ENCODE assay signal across 15 mouse cellular contexts in the genomic region with DNA sequence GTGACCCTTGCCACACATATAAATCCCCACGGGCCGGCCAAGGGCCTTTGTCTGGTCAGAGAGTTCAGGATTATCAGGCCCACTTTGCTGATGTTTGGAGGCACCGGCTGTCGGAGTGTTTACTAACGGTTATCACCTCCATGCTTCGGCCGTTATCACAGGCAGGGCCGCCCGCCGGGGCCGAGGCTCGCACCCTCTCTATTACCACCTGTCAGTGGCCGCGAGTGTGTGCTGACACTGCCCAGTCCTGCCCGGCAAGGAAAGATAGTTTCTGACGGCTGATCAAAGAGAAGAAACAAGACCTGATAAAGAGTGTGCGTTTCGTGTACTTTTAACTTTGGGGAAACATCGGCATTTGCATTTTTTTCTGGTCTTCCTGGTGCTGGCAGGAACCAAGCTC. TPM values are rescaled to one million over a fixed set of nuclear protein-coding genes. Genes with fewer than 3 reads are reported as not detected.
A peak's percentile ranks its signal among the peaks of the same experiment; 100 is the strongest.
DNase-seq lines count a peak whose midpoint lies in the region; ATAC-seq and TF ChIP-seq lines count a peak whose summit lies in the region.
"Had no signal": no experiment of that assay in that cellular context is flagged by ENCODE, and none has a peak within 500 bp of the region (broad histone marks: within the 10 kb centered on the region; RNA-seq: fewer than 3 reads in every experiment).

No protein-coding gene starts in this region.

- H3K27ac ChIP-seq in liver, embryonic 11.5 days (ENCODE audit: low read depth, low read length) = no peak overlapping the region
- no peak overlapping the region for H3K27ac ChIP-seq in cerebellum, adult 2 months (ENCODE audit: insufficient read depth, low read length)
- H3K27ac ChIP-seq: forebrain, embryonic 15.5 days; neural tube, embryonic 12.5 days had no signal

- no peak for TF ChIP-seq CTCF in cerebellum, adult 2 months (IDR thresholded peaks at IDR 0.05; ENCODE audit: borderline replicate concordance, insufficient read depth, low read depth, low read length)

- TF ChIP-seq POLR2A in cerebellum, adult 2 months (IDR thresholded peaks at IDR 0.05; ENCODE audit: borderline replicate concordance, insufficient read depth, low read length) = no peak

- intact Hi-C loops in heart, postnatal 25 days (cut with DNase I) = no loop called here
- intact Hi-C loops in heart, postnatal 10 days (cut with DNase I) = no loop called here

- WGBS in liver, embryonic 11.5 days = 10% methylated on average over 19 of the region's 19 CpGs
- WGBS in cerebellum, adult 2 months = 84% methylated on average over 19 of the region's 19 CpGs

- H3K4me2 ChIP-seq in liver, embryonic 11.5 days = peak overlapping the region; percentile 50
- H3K4me2 ChIP-seq: forebrain, embryonic 15.5 days; neural tube, embryonic 12.5 days had no signal

- no peak overlapping the region for H3K9ac ChIP-seq in liver, embryonic 11.5 days (ENCODE audit: low read depth, low read length)
- H3K9ac ChIP-seq: forebrain, embryonic 15.5 days; neural tube, embryonic 12.5 days had no signal

- H3K36me3 ChIP-seq in liver, embryonic 11.5 days (ENCODE audit: control insufficient read depth, insufficient read depth, low read length) = no peaks in the 10 kb centered on the region
- H3K36me3 ChIP-seq: forebrain, embryonic 15.5 days; neural tube, embryonic 12.5 days had no signal

- H3K27me3 ChIP-seq in liver, embryonic 11.5 days (replicated peaks; ENCODE audit: control insufficient read depth, insufficient read depth, low read length) = peaks cover 8% of the 10 kb centered on the region
- H3K27me3 ChIP-seq in cerebellum, adult 2 months (ENCODE audit: control insufficient read depth, insufficient read depth, low read length) = no peaks in the 10 kb centered on the region
- H3K27me3 ChIP-seq: forebrain, embryonic 15.5 days; neural tube, embryonic 12.5 days had no signal

- 0 out of 2 replicates have a peak, but pooled peaks have one; percentile 24 for ATAC-seq in erythroblast, adult 5-6 weeks (replicated peaks; ENCODE audit: low FRiP score, poor library complexity, severe bottlenecking)
- ATAC-seq in liver, embryonic 11.5 days (replicated peaks; ENCODE audit: low FRiP score) = peak; percentile 51
- no peak for ATAC-seq in megakaryocyte, adult 5-6 weeks (ENCODE audit: poor library complexity, severe bottlenecking)
- ATAC-seq: forebrain, embryonic 15.5 days had no signal

- H3K9me3 ChIP-seq in liver, embryonic 11.5 days (ENCODE audit: control insufficient read depth, low read length) = no peaks in the 10 kb centered on the region
- H3K9me3 ChIP-seq: forebrain, embryonic 15.5 days; neural tube, embryonic 12.5 days had no signal

- H3K4me1 ChIP-seq in liver, embryonic 11.5 days (replicated peaks; ENCODE audit: control insufficient read depth, insufficient read depth, low read length) = peaks cover 37% of the 10 kb centered on the region
- no peaks in the 10 kb centered on the region; the same call in 1 of the 2 replicates for H3K4me1 ChIP-seq in cerebellum, adult 2 months (ENCODE audit: control insufficient read depth, insufficient read depth, low read length)
- H3K4me1 ChIP-seq: forebrain, embryonic 15.5 days; neural tube, embryonic 12.5 days had no signal

- H3K4me3 ChIP-seq in liver, embryonic 11.5 days (ENCODE audit: low read depth, low read length) = no peak overlapping the region
- H3K4me3 ChIP-seq in cerebellum, adult 2 months (replicated peaks; ENCODE audit: insufficient read depth, low read depth, low read length) = no peak overlapping the region
- H3K4me3 ChIP-seq: forebrain, embryonic 15.5 days; neural tube, embryonic 12.5 days had no signal

- peak; percentile 69 to 74 for DNase-seq in heart, adult 18-20 months
- no peak for DNase-seq in heart, postnatal 25 days (ENCODE audit: low spot score)
- peak; percentile 79 to 80 for DNase-seq in heart, postnatal 10 days
- DNase-seq in liver, embryonic 11.5 days (ENCODE audit: low spot score) = peak; percentile 42
- DNase-seq in ovary, adult 18-20 months (ENCODE audit: low spot score) = no peak
- DNase-seq in cerebellum, adult 2 months = no peak
- DNase-seq: midbrain, embryonic 14.5 days; right cerebral cortex, postnatal 14 days had no signal

RNA-seq across cellular contexts. Expression of gene Tbx2, which starts 32.5 kb away (rescaled TPM):
- 1 to 10 TPM; 3.9 to 4.9 TPM for total RNA-seq in heart, adult 18-20 months (2021)
- total RNA-seq in heart, postnatal 25 days (2021) = 1 to 10 TPM; 6.2 to 7.1 TPM
- total RNA-seq in erythroblast, adult 5-6 weeks (2015; ENCODE audit: low replicate concordance) = 0.38 TPM in 1 of 2 replicates, not detected in the other
- total RNA-seq in erythroblast, adult 5-6 weeks (2017; ENCODE audit: low replicate concordance) = 0.42 and 0.85 TPM in 2 replicates
- 10 to 100 TPM; 17.3 to 18.4 TPM for total RNA-seq in heart, postnatal 10 days (2021)
- 2.7 and 3.2 TPM in 2 replicates for polyA plus RNA-seq in liver, embryonic 11.5 days (2014; fragmentation: Nextera tagmentation; extraction: Ambion mirVana)
- 0.04 TPM in 1 of 2 replicates, not detected in the other for total RNA-seq in megakaryocyte, adult 5-6 weeks (2015)
- total RNA-seq in megakaryocyte, adult 5-6 weeks (2017) = 0.04 TPM in 1 of 2 replicates, not detected in the other
- polyA plus RNA-seq in cerebellum, adult 2 months (2012; rRNA removed) = 3.2 and 3.5 TPM in 2 replicates

RNA-seq across cellular contexts. Expression of gene Gm11444, which starts 50.3 kb away (rescaled TPM):
- total RNA-seq in heart, adult 18-20 months (2021) = not detected
- not detected for total RNA-seq in heart, postnatal 25 days (2021)
- not detected in 2 replicates for total RNA-seq in erythroblast, adult 5-6 weeks (2015; ENCODE audit: low replicate concordance)
- not detected in 2 replicates for total RNA-seq in erythroblast, adult 5-6 weeks (2017; ENCODE audit: low replicate concordance)
- not detected for total RNA-seq in heart, postnatal 10 days (2021)
- not detected in 2 replicates for polyA plus RNA-seq in liver, embryonic 11.5 days (2014; fragmentation: Nextera tagmentation; extraction: Ambion mirVana)
- not detected in 2 replicates for total RNA-seq in megakaryocyte, adult 5-6 weeks (2015)
- total RNA-seq in megakaryocyte, adult 5-6 weeks (2017) = not detected in 2 replicates
- not detected in 2 replicates for polyA plus RNA-seq in cerebellum, adult 2 months (2012; rRNA removed)
- polyA plus RNA-seq: forebrain, embryonic 15.5 days; gonadal fat pad, adult 2 months; limb, embryonic 14.5 days; midbrain, embryonic 14.5 days; neural tube, embryonic 12.5 days; stomach, embryonic 14.5 days had no signal

Comparison
In these comparisons a context has a peak if more than half of its experiments do, and no peak if none do; other contexts are left out.
1. DNase-seq: peak in heart, adult 18-20 months (2 of 2), heart, postnatal 10 days (2 of 2) and liver, embryonic 11.5 days (single experiment); none in heart, postnatal 25 days (single experiment), ovary, adult 18-20 months (single experiment) and cerebellum, adult 2 months (0 of 2).